Mouse (Mus musculus): ENCODE data around the gene Cxcr5.

GRCm38 (mm10) chr9:44606646-44607045 lies 45.0 kb upstream of the Cxcr5 start:
- no peak for TF ChIP-seq CTCF (IDR thresholded peaks at IDR 0.05; ENCODE audit: insufficient read depth, low read depth, low read length)
- no peak for TF ChIP-seq POLR2A (IDR thresholded peaks at IDR 0.05; ENCODE audit: insufficient read depth, low read depth, low read length)

All from olfactory bulb, adult 2 months (tissue).